Mouse (Mus musculus): ENCODE data around the gene Selenop. TPM values are rescaled to one million over a fixed set of nuclear protein-coding genes. Genes with fewer than 3 reads are reported as not detected.

Gene Selenop
- polyA plus RNA-seq, 1 experiment from 2014 or later: 2,243 TPM

- no peaks in the 10 kb centered on the region for H3K4me1 ChIP-seq (replicated peaks; ENCODE audit: control insufficient read depth, insufficient read depth, low read length)
- no peak for TF ChIP-seq CTCF (IDR thresholded peaks at IDR 0.05; ENCODE audit: low read depth)
- no peak overlapping the region for H3K9ac ChIP-seq (ENCODE audit: low read depth, low read length)
- H3K4me2 ChIP-seq (replicated peaks; ENCODE audit: low read depth): no peak overlapping the region
- no peak overlapping the region for H3K4me3 ChIP-seq (ENCODE audit: low read depth, low read length)
- H3K36me3 ChIP-seq (ENCODE audit: control insufficient read depth, insufficient read depth): no peaks in the 10 kb centered on the region
- no peaks in the 10 kb centered on the region for H3K27me3 ChIP-seq (replicated peaks; ENCODE audit: control insufficient read depth, insufficient read depth, low read length)
- H3K9me3 ChIP-seq (ENCODE audit: control insufficient read depth): no peaks in the 10 kb centered on the region
- ATAC-seq: no peak
- H3K27ac ChIP-seq (ENCODE audit: low read depth, low read length): no peak overlapping the region
Observed at GRCm38 (mm10) chr15:3312937-3313336, 44.6 kb downstream of the Selenop start.

GRCm38 (mm10) chr15:3316617-3317016 lies 48.3 kb downstream of the Selenop start:
- Histone ChIP-seq H3K9ac (ENCODE audit: low read depth, low read length) (no peak overlapping the region), H3K27me3 (replicated peaks; ENCODE audit: control insufficient read depth, insufficient read depth, low read length) (no peaks in the 10 kb centered on the region), H3K36me3 (ENCODE audit: control insufficient read depth, insufficient read depth) (peaks cover 10% of the 10 kb centered on the region), H3K4me2 (replicated peaks; ENCODE audit: low read depth) (no peak overlapping the region), H3K27ac (ENCODE audit: low read depth, low read length) (no peak overlapping the region), H3K4me1 (replicated peaks; ENCODE audit: control insufficient read depth, insufficient read depth, low read length) (no peaks in the 10 kb centered on the region), H3K4me3 (ENCODE audit: low read depth, low read length) (no peak overlapping the region), H3K9me3 (ENCODE audit: control insufficient read depth) (no peaks in the 10 kb centered on the region)
- TF ChIP-seq CTCF (IDR thresholded peaks at IDR 0.05; ENCODE audit: low read depth): no peak
- WGBS: 83% methylated on average over 2 of the region's 2 CpGs
- ATAC-seq: no peak

DNA sequence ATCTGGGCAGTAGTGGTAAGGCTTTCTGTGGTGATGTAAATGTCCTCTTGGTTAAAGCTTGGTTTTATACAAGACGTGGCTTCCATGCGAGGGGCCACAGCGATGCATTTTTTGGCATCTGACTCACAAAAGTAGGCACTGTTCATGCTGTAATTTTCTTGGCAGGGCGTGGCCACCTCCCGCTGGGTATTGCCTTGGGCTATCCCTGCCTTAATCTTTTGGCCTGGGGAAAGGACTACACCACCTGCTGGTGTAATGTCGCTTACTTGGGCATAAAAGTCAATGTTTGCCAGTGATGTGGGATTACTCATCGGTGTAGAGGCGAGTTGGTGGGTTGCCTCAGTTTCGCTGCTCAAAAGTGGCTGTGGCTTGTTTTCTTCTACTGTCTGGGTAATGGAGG lies 51.6 kb downstream of the Selenop start:
- peak; percentile 28; the same call in 1 of the 2 replicates for TF ChIP-seq CTCF (IDR thresholded peaks at IDR 0.05; ENCODE audit: low read depth)
- H3K36me3 ChIP-seq (ENCODE audit: control insufficient read depth, insufficient read depth): peaks cover 10% of the 10 kb centered on the region
- ATAC-seq: no peak
- H3K27me3 ChIP-seq (replicated peaks; ENCODE audit: control insufficient read depth, insufficient read depth, low read length): no peaks in the 10 kb centered on the region
- 90% methylated on average over 9 of the region's 9 CpGs for WGBS
- H3K9ac ChIP-seq (ENCODE audit: low read depth, low read length): no peak overlapping the region
- H3K4me2 ChIP-seq (replicated peaks; ENCODE audit: low read depth): no peak overlapping the region
- no peak overlapping the region for H3K4me3 ChIP-seq (ENCODE audit: low read depth, low read length)
- H3K4me1 ChIP-seq (replicated peaks; ENCODE audit: control insufficient read depth, insufficient read depth, low read length): no peaks in the 10 kb centered on the region
- no peaks in the 10 kb centered on the region for H3K9me3 ChIP-seq (ENCODE audit: control insufficient read depth)
- no peak overlapping the region for H3K27ac ChIP-seq (ENCODE audit: low read depth, low read length)

DNA sequence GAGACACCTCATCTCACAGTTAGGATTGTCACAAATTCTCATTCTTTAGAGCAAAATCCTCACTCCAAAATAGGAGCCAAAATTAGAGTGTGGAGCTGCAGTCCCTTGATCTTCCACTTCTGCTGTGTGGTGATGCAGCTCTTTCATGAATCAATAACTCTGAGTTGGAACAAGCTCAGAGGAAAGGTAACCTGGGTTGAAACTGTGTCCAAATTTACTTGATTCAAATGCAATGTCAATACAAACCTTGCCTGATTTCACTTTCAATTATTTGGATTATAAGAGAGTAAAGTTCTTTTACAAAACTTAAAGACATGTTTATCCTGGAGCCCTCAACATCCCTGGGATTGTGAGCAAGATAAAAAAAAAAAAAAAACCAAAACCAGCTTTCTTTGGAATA lies 54.7 kb downstream of the Selenop start:
- Histone ChIP-seq H3K36me3 (ENCODE audit: control insufficient read depth, insufficient read depth) (peaks cover 18% of the 10 kb centered on the region), H3K27ac (ENCODE audit: low read depth, low read length) (no peak overlapping the region), H3K9me3 (ENCODE audit: control insufficient read depth) (no peaks in the 10 kb centered on the region), H3K27me3 (replicated peaks; ENCODE audit: control insufficient read depth, insufficient read depth, low read length) (no peaks in the 10 kb centered on the region), H3K4me2 (replicated peaks; ENCODE audit: low read depth) (no peak overlapping the region), H3K9ac (ENCODE audit: low read depth, low read length) (no peak overlapping the region), H3K4me3 (ENCODE audit: low read depth, low read length) (no peak overlapping the region), H3K4me1 (replicated peaks; ENCODE audit: control insufficient read depth, insufficient read depth, low read length) (no peaks in the 10 kb centered on the region)
- TF ChIP-seq CTCF (IDR thresholded peaks at IDR 0.05; ENCODE audit: low read depth): no peak
- no peak for ATAC-seq

Other genes starting within 250 kb of the Selenop start
- 4.8 and 5.7 TPM in 2 replicates for gene Ccdc152, start 35.0 kb downstream of the Selenop start, polyA plus RNA-seq (2015; fragmentation: Nextera tagmentation; extraction: Ambion mirVana)